Mouse (Mus musculus) embryo, embryonic 10.5 days (tissue): Measurements from ENCODE around the gene Gzmd.
"Not testable (repeated sequence)": the region's sequence is repeated elsewhere in the genome, so short reads cannot be mapped to it uniquely, and the experiment has no call there.

ENCODE experiments used
- DNase-seq: peaks from one replicate; pipeline ENCODE4 v3.0.0-alpha.2; 2015; ENCODE audit warnings: low spot score

Gzmd gene

GRCm38 (mm10) chr14:56132508-56132907 lies at the start of gene Gzmd:
TSS of gene Gzmd (minus strand) at chr14:56132608.
- not testable (repeated sequence) for DNase-seq

- DNase-seq = peak; percentile 62
Observed at GRCm38 (mm10) chr14:56177651-56178050, 45.2 kb upstream of the Gzmd start.

GRCm38 (mm10) chr14:56174499-56174898 lies 42.1 kb upstream of the Gzmd start, which contains the start of gene Gzmn:
TSS of gene Gzmn (minus strand) at chr14:56174599.
- DNase-seq = no peak

- no peak for DNase-seq
Observed at GRCm38 (mm10) chr14:56173396-56173795, 41.0 kb upstream of the Gzmd start.

- no peak for DNase-seq
Observed at GRCm38 (mm10) chr14:56172744-56173143, 40.3 kb upstream of the Gzmd start.

- DNase-seq = no peak
Observed at GRCm38 (mm10) chr14:56168009-56168408, 35.6 kb upstream of the Gzmd start.

- no peak for DNase-seq
Observed at GRCm38 (mm10) chr14:56162109-56162508, 29.7 kb upstream of the Gzmd start.

- not testable (repeated sequence) for DNase-seq
Observed at GRCm38 (mm10) chr14:56159479-56159878, 27.1 kb upstream of the Gzmd start, which contains the start of gene Gzmg. TSS of gene Gzmg (minus strand) at chr14:56159579.

GRCm38 (mm10) chr14:56155340-56155739 lies 22.9 kb upstream of the Gzmd start:
- no peak for DNase-seq

- DNase-seq = not testable (repeated sequence)
Observed at GRCm38 (mm10) chr14:56133675-56134074, 1.3 kb upstream of the Gzmd start.

- DNase-seq = no peak
Observed at GRCm38 (mm10) chr14:56128341-56128740, 4.1 kb downstream of the Gzmd start.

- DNase-seq = no peak
Observed at GRCm38 (mm10) chr14:56123516-56123915, 8.9 kb downstream of the Gzmd start.

- no peak for DNase-seq
Observed at GRCm38 (mm10) chr14:56120525-56120924, 11.9 kb downstream of the Gzmd start, which contains the start of gene Gzme. TSS of gene Gzme (minus strand) at chr14:56120625.

- DNase-seq = not testable (repeated sequence)
Observed at GRCm38 (mm10) chr14:56115531-56116310, 16.7 kb downstream of the Gzmd start.

- no peak for DNase-seq
Observed at GRCm38 (mm10) chr14:56105447-56106180, 26.8 kb downstream of the Gzmd start.

GRCm38 (mm10) chr14:56105016-56105415 lies 27.4 kb downstream of the Gzmd start:
- no peak for DNase-seq

GRCm38 (mm10) chr14:56103452-56103851 lies 29.0 kb downstream of the Gzmd start:
- no peak for DNase-seq

GRCm38 (mm10) chr14:56102386-56102785 lies 30.0 kb downstream of the Gzmd start, which contains the start of gene Ctsg:
TSS of gene Ctsg (minus strand) at chr14:56102574.
- DNase-seq = no peak

GRCm38 (mm10) chr14:56098940-56099339 lies 33.5 kb downstream of the Gzmd start:
- DNase-seq = peak; percentile 25

- no peak for DNase-seq
Observed at GRCm38 (mm10) chr14:56097597-56097996, 34.8 kb downstream of the Gzmd start.

GRCm38 (mm10) chr14:56093353-56093752 lies 39.1 kb downstream of the Gzmd start:
- DNase-seq = no peak

- no peak for DNase-seq
Observed at GRCm38 (mm10) chr14:56086711-56087110, 45.7 kb downstream of the Gzmd start.

- DNase-seq = no peak
Observed at GRCm38 (mm10) chr14:56085167-56085566, 47.2 kb downstream of the Gzmd start, which contains the start of gene Mcpt8. TSS of gene Mcpt8 (minus strand) at chr14:56085273.
